Comparison of ENCODE assay signal across 34 mouse cellular contexts in the genomic region with DNA sequence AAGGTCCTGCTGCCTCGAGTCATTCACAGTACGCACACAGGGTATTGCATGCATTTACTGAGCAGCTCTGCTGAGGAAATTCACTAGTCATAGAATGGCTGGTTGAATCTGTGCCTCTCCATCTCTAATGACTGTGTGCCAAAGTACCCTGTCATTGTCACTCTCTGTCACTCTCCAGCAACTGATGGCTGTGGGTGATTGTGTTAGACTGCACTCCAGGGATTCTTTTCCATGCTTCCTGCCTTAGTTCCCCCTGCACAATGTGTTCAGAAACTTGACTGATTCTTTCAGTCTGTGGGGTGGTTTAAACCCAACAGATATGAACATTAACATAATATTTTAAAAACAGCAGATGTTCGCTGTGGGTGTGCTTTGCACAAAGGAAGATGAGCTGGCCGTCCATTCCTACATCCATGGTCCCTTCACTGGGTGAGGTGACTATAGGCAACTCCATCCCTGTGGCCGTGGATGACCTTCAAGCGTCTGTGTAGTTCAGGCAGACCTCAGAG. TPM values are rescaled to one million over a fixed set of nuclear protein-coding genes. Genes with fewer than 3 reads are reported as not detected.
DNase-seq lines count a peak whose midpoint lies in the region; ATAC-seq and TF ChIP-seq lines count a peak whose summit lies in the region.
"Had no signal": no experiment of that assay in that cellular context is flagged by ENCODE, and none has a peak within 500 bp of the region (broad histone marks: within the 10 kb centered on the region; RNA-seq: fewer than 3 reads in every experiment).

No protein-coding gene starts in this region.

- no peaks in the 10 kb centered on the region for H3K9me3 ChIP-seq in forebrain, postnatal 0 days (ENCODE audit: low read length)
- no peaks in the 10 kb centered on the region for H3K9me3 ChIP-seq in forebrain, embryonic 10.5 days
- H3K9me3 ChIP-seq: embryonic facial prominence, embryonic 12.5 days; heart, embryonic 13.5 days; hindbrain, embryonic 10.5 days; limb, embryonic 10.5 days; limb, embryonic 15.5 days; liver, embryonic 13.5 days; midbrain, embryonic 12.5 days; neural tube, embryonic 12.5 days had no signal

- no peak for DNase-seq in forebrain, postnatal 0 days
- no peak for DNase-seq in forebrain, embryonic 10.5 days (ENCODE audit: extremely low spot score, low spot score)
- DNase-seq in layer of hippocampus, adult 18-20 months (ENCODE audit: low spot score in 2 of 2): peak; percentile 26 to 63
- DNase-seq in layer of hippocampus, postnatal 25 days (ENCODE audit: extremely low spot score in 1 of 2, low spot score in 1 of 2): no peak
- peak; percentile 22 for DNase-seq in retina, embryonic 14.5 days (ENCODE audit: low spot score)
- DNase-seq in retina, postnatal 1 day: no peak
- no peak for DNase-seq in cerebellum, adult 18-20 months
- DNase-seq: adrenal gland, postnatal 10 days; cerebellum, adult 11 months; cerebellum, adult 9-11 months; embryo, embryonic 11 days; heart, postnatal 10 days; kidney, adult 9 months; kidney, postnatal 10 days; liver, embryonic 13.5 days; lung, adult 18-20 months; lung, postnatal 4 days; spleen, adult 18-20 months; thymus, adult 18-20 months; thymus, postnatal 25 days had no signal

- WGBS in forebrain, postnatal 0 days: 66% methylated on average over 6 of the region's 6 CpGs
- WGBS in forebrain, embryonic 10.5 days: 90% methylated on average over 6 of the region's 6 CpGs

- H3K27me3 ChIP-seq in forebrain, postnatal 0 days (ENCODE audit: insufficient read depth, low read length): no peaks in the 10 kb centered on the region
- no peaks in the 10 kb centered on the region for H3K27me3 ChIP-seq in forebrain, embryonic 10.5 days (ENCODE audit: poor library complexity, severe bottlenecking)
- H3K27me3 ChIP-seq: embryonic facial prominence, embryonic 12.5 days; heart, embryonic 13.5 days; limb, embryonic 15.5 days; liver, embryonic 13.5 days; megakaryocyte, embryonic 14.5 days; midbrain, embryonic 12.5 days; neural tube, embryonic 12.5 days had no signal

- no peak overlapping the region for H3K4me3 ChIP-seq in forebrain, postnatal 0 days (ENCODE audit: low read depth, low read length)
- H3K4me3 ChIP-seq in forebrain, embryonic 10.5 days: no peak overlapping the region
- H3K4me3 ChIP-seq: embryonic facial prominence, embryonic 12.5 days; heart, embryonic 13.5 days; hindbrain, embryonic 10.5 days; limb, embryonic 10.5 days; limb, embryonic 15.5 days; liver, embryonic 13.5 days; megakaryocyte, embryonic 14.5 days; midbrain, embryonic 12.5 days; myocyte; neural tube, embryonic 12.5 days had no signal

- no peak for TF ChIP-seq CTCF in forebrain, postnatal 0 days (IDR thresholded peaks at IDR 0.05; ENCODE audit: low read depth)

- H3K4me1 ChIP-seq in forebrain, postnatal 0 days (ENCODE audit: insufficient read depth): peaks cover 24% of the 10 kb centered on the region
- peaks cover 6% of the 10 kb centered on the region; the same call in 1 of the 2 replicates for H3K4me1 ChIP-seq in forebrain, embryonic 10.5 days
- H3K4me1 ChIP-seq: embryonic facial prominence, embryonic 12.5 days; heart, embryonic 13.5 days; liver, embryonic 13.5 days; megakaryocyte, embryonic 14.5 days; neural tube, embryonic 12.5 days had no signal

- no peak overlapping the region for H3K27ac ChIP-seq in forebrain, postnatal 0 days (ENCODE audit: low read depth, low read length)
- no peak overlapping the region for H3K27ac ChIP-seq in forebrain, embryonic 10.5 days
- H3K27ac ChIP-seq: embryonic facial prominence, embryonic 12.5 days; heart, embryonic 13.5 days; hindbrain, embryonic 10.5 days; limb, embryonic 10.5 days; limb, embryonic 15.5 days; liver, embryonic 13.5 days; midbrain, embryonic 12.5 days; neural tube, embryonic 12.5 days; stomach, postnatal 0 days had no signal

- no peaks in the 10 kb centered on the region; the same call in 1 of the 2 replicates for H3K36me3 ChIP-seq in forebrain, postnatal 0 days (ENCODE audit: insufficient read depth)
- H3K36me3 ChIP-seq in forebrain, embryonic 10.5 days (replicated peaks): no peaks in the 10 kb centered on the region
- H3K36me3 ChIP-seq: embryonic facial prominence, embryonic 12.5 days; heart, embryonic 13.5 days; hindbrain, embryonic 10.5 days; limb, embryonic 10.5 days; limb, embryonic 15.5 days; liver, embryonic 13.5 days; midbrain, embryonic 12.5 days; neural tube, embryonic 12.5 days had no signal

- H3K9ac ChIP-seq in forebrain, postnatal 0 days: no peak overlapping the region
- H3K9ac ChIP-seq: embryonic facial prominence, embryonic 12.5 days; heart, embryonic 13.5 days; limb, embryonic 15.5 days; liver, embryonic 13.5 days; midbrain, embryonic 12.5 days; neural tube, embryonic 12.5 days had no signal

- H3K4me2 ChIP-seq in forebrain, postnatal 0 days (ENCODE audit: low read depth): no peak overlapping the region
- H3K4me2 ChIP-seq: embryonic facial prominence, embryonic 12.5 days; heart, embryonic 13.5 days; limb, embryonic 15.5 days; liver, embryonic 13.5 days; midbrain, embryonic 12.5 days; neural tube, embryonic 12.5 days had no signal

- peak; percentile 62 for ATAC-seq in forebrain, postnatal 0 days
- ATAC-seq: intestine, postnatal 0 days; lung, postnatal 0 days; Patski had no signal

RNA-seq across cellular contexts. Expression of a gene that starts 29.5 kb away (rescaled TPM):
- 99.2 and 132 TPM in 2 replicates for total RNA-seq in forebrain, postnatal 0 days (2014; rRNA removed)
- 44.8 and 45.2 TPM in 2 replicates for polyA plus RNA-seq in forebrain, postnatal 0 days (2015; fragmentation: Nextera tagmentation; extraction: Ambion mirVana)
- 2.9 and 3.2 TPM in 2 replicates for polyA plus RNA-seq in forebrain, embryonic 10.5 days (2016; fragmentation: Nextera tagmentation; extraction: Ambion mirVana)
- 10 to 100 TPM; 28.1 to 32.6 TPM for total RNA-seq in layer of hippocampus, adult 18-20 months (2021)
- total RNA-seq in layer of hippocampus, postnatal 25 days (2021): 10 to 100 TPM; 49.4 to 58.5 TPM
- total RNA-seq: MEL had no signal
- polyA plus RNA-seq: myocyte, Patski had no signal

Comparison
In these comparisons a context has a peak if more than half of its experiments do, and no peak if none do; other contexts are left out.
1. DNase-seq: peak in layer of hippocampus, adult 18-20 months (2 of 2) and retina, embryonic 14.5 days (single experiment); none in forebrain, postnatal 0 days (single experiment), forebrain, embryonic 10.5 days (single experiment), layer of hippocampus, postnatal 25 days (0 of 2), retina, postnatal 1 day (single experiment) and cerebellum, adult 18-20 months (0 of 2).